Mouse (Mus musculus) heart, adult 8-10 months (tissue): Measurements from ENCODE around the gene Dmap1. TPM values are rescaled to one million over a fixed set of nuclear protein-coding genes. Genes with fewer than 3 reads are reported as not detected.

ENCODE experiments used
- total RNA-seq, 4 experiments: library from RNA; stranded (reverse); gene quantifications; 2 replicates each; pipeline ENCODE4 v1.2.4; 2022

The Dmap1 gene
- total RNA-seq, 4 experiments from 2014 or later = 15.9 to 23.7 (median 20.9) TPM

Other genes starting within 250 kb of the Dmap1 start
- 10 to 100 TPM; 30.3 to 37.3 (median 31.9) TPM for gene Rnf220, start 185.2 kb downstream of the Dmap1 start, total RNA-seq
- 100 to 1,000 TPM in 2 of 4 experiments, 10 to 100 TPM in 2; 85.6 to 111 (median 98.8) TPM for gene Eri3, start 131.9 kb downstream of the Dmap1 start, total RNA-seq
- not detected for gene Gm12845, start 42.1 kb upstream of the Dmap1 start, total RNA-seq
- gene Klf17, start 83.4 kb upstream of the Dmap1 start, total RNA-seq = not detected
- 1 to 10 TPM; 1.7 to 2.3 (median 2.2) TPM for gene Slc6a9, start 152.2 kb upstream of the Dmap1 start, total RNA-seq
- under 1 TPM in 2 of 4 experiments, not detected in 2; 0.25 to 0.50 TPM for gene Ccdc24, start 190.3 kb upstream of the Dmap1 start, total RNA-seq
- gene B4galt2, start 201.2 kb upstream of the Dmap1 start, total RNA-seq = 1 to 10 TPM; 4.2 to 5.1 (median 4.4) TPM
- gene Atp6v0b, start 205.1 kb upstream of the Dmap1 start, total RNA-seq = 100 to 1,000 TPM; 108 to 133 (median 121) TPM
- gene Dph2, start 209.8 kb upstream of the Dmap1 start, total RNA-seq = 1 to 10 TPM; 3.4 to 4.1 (median 3.9) TPM
- 10 to 100 TPM; 58.9 to 86.0 (median 75.4) TPM for gene Ipo13, start 232.7 kb upstream of the Dmap1 start, total RNA-seq
- gene Artn, start 247.5 kb upstream of the Dmap1 start, total RNA-seq = under 1 TPM in 1 of 4 experiments, not detected in 3; 0.34 TPM